Mouse (Mus musculus) forebrain, postnatal 0 days (tissue): Measurements from ENCODE around the gene Ndufa4l2. TPM values are rescaled to one million over a fixed set of nuclear protein-coding genes. Genes with fewer than 3 reads are reported as not detected.

Source experiments
- ATAC-seq: fragments of 200-750 bp; cut with Nextera tagmentation; 2 replicates; pipeline ENCODE4 v1.8.0; 2017; ENCODE audit warnings: mild to moderate bottlenecking, moderate library complexity
- DNase-seq: peaks from one replicate; pipeline ENCODE4 v3.0.0-alpha.2; 2015
- H3K27ac ChIP-seq: fragments of 300-500 bp; sonication (generic); 2 replicates; pipeline ENCODE4 v1.5.1; 2014; ENCODE audit warnings: low read depth, mild to moderate bottlenecking, antibody characterized with exemption, low read length, moderate library complexity, mixed read lengths
- H3K27me3 ChIP-seq: fragments of 300-500 bp; sonication (generic); 2 replicates; pipeline ENCODE4 v1.6.1; 2014; ENCODE audit warnings: mild to moderate bottlenecking, low read length, mixed read lengths; ENCODE audit not compliant: insufficient read depth
- H3K36me3 ChIP-seq: fragments of 300-500 bp; sonication (generic); 2 replicates; pipeline ENCODE4 v1.6.1; 2014; ENCODE audit warnings: mild to moderate bottlenecking, moderate library complexity; ENCODE audit not compliant: insufficient read depth
- H3K4me1 ChIP-seq: fragments of 300-500 bp; sonication (generic); 2 replicates; pipeline ENCODE4 v1.6.1; 2014; ENCODE audit warnings: antibody characterized with exemption; ENCODE audit not compliant: insufficient read depth
- H3K4me2 ChIP-seq: fragments of 300-500 bp; sonication (generic); 2 replicates; pipeline ENCODE4 v1.6.1; 2014; ENCODE audit warnings: low read depth, mild to moderate bottlenecking, moderate library complexity
- H3K4me3 ChIP-seq: fragments of 300-500 bp; sonication (generic); 2 replicates; pipeline ENCODE4 v1.5.1; 2014; ENCODE audit warnings: low read depth, low read length, mixed read lengths
- H3K9ac ChIP-seq: fragments of 300-500 bp; sonication (generic); 2 replicates; pipeline ENCODE4 v1.6.1; 2014; ENCODE audit warnings: mild to moderate bottlenecking
- H3K9me3 ChIP-seq: fragments of 300-500 bp; sonication (generic); 2 replicates; pipeline ENCODE4 v1.6.1; 2016; ENCODE audit warnings: low read length
- CTCF ChIP-seq: sonication (generic); IDR thresholded peaks from 2 replicates; pipeline ENCODE4 v1.5.1; 2016; ENCODE audit warnings: antibody characterized with exemption, control low read depth, low read depth
- WGBS: fragments of 180-500 bp; shearing (Covaris S2); extraction: QIAGEN DNeasy Blood & Tissue Kit; methylation state at CpG from one replicate; pipeline ENCODE4 v1.1.7; 2014; 5-methylcytosine and 5-hydroxymethylcytosine counted together
- polyA plus RNA-seq: library from polyadenylated mRNA; unstranded; fragments of >200 nt; fragmentation: Nextera tagmentation; extraction: Ambion mirVana; gene quantifications from 2 replicates; pipeline ENCODE4 v1.2.1, GENCODE M21; 2015
- total RNA-seq: library from RNA; depleted of rRNA; stranded (reverse); fragments of >200 nt; gene quantifications from 2 replicates; pipeline ENCODE4 v1.2.3, GENCODE M21; 2014

Gene Ndufa4l2
- total and polyA plus RNA-seq, 2 experiments from 2014 or later = 15.5 TPM

DNA sequence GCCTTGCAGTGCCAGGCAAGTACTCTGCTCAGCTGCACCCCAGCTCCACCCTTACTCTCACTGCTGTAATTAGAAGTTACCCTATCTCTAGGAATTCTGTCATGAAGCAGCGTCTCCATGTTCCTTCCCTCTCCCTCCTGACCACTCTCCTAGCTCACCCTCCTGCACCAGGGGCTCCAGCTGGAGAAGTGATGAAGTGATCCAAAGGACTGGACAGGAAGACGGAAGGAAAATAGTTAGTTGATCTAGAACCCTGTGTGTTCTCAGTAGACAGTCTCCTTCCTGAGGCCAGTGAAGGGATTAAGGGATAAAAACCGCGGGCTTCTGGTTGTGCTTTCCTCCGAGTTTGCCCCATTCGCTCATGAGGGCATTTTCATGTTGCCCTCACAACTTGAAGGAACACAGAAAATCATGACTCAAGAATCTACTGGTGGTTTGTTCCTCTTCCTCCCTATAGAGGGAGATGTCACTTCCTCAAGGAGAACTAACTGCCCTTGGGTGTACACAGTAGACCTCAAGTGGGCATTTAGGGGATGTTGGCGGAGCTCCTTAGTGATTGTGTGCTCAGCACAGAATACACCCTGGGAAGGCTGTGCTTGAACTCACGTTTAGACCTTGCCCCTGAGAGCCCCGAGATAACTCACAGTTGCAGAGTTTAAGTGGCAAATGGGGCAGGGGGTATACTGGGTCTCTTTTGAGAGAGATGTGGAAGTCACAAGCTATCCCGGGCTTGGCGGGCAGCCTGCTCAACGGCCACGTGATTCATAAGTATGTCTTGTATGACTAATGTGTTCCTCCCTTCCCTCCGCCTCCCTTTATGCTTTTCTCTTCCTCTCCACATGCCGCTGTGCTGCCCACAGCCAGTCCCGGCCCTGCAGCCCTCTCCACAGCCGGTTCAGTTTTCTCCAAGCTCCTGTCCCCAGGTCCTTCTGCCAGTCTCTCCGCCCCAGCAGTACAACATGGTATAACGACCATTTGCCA lies 33.6 kb upstream of the Ndufa4l2 start:
- no peak overlapping the region for H3K9ac ChIP-seq
- H3K4me3 ChIP-seq = no peak overlapping the region
- no peak for TF ChIP-seq CTCF
- ATAC-seq (no peak), DNase-seq (no peak)
- no peaks in the 10 kb centered on the region for H3K9me3 ChIP-seq
- no peaks in the 10 kb centered on the region for H3K4me1 ChIP-seq
- WGBS = 85% methylated on average over 19 of the region's 19 CpGs
- no peaks in the 10 kb centered on the region for H3K27me3 ChIP-seq
- H3K36me3 ChIP-seq = peaks cover 61% of the 10 kb centered on the region
- no peak overlapping the region for H3K4me2 ChIP-seq
- H3K27ac ChIP-seq = no peak overlapping the region

DNA sequence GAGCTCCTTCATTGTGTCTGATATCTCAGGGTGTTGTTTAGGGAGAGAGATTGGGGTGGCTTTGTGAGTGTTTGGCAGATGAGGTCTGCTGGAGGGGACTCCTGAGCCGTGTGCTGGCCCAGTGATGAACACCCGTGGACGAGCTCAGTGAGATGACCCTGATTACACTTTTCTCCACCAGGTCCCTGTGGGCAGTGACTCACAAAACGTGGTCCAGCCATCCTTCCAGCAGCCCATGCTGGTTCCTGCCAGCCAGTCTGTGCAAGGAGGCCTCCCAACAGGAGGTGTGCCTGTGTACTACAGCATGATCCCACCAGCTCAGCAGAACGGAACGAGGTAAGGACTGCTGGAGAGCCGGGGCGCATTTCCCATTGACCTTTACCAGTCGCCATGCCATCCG lies 29.5 kb upstream of the Ndufa4l2 start:
- Histone ChIP-seq H3K4me2 (no peak overlapping the region), H3K27ac (no peak overlapping the region), H3K9ac (no peak overlapping the region), H3K36me3 (peaks cover 68% of the 10 kb centered on the region), H3K4me1 (no peaks in the 10 kb centered on the region), H3K27me3 (no peaks in the 10 kb centered on the region), H3K4me3 (no peak overlapping the region), H3K9me3 (no peaks in the 10 kb centered on the region)
- no peak for DNase-seq
- ATAC-seq = no peak
- TF ChIP-seq CTCF = no peak
- WGBS = 93% methylated on average over 10 of the region's 10 CpGs

DNA sequence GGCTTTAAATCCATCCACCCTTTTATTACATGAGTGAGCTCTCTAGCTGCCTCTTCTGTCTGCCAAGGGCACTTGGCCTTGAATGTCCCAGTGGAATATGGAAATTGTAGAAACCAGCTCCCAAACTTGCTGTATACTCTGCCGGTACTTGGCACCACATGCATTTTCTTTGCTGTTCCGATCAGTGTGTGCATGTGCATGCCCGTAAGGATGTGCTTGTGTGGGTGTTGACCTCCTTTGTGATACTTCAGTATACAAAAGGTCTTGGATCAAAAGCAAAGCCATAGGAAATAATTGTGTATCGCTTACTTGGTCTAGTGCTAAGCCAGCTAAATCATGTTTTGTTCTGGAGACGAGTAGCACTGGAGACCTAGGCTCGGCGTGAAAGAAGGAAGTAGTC lies 25.9 kb upstream of the Ndufa4l2 start:
- H3K9me3 ChIP-seq = no peaks in the 10 kb centered on the region
- TF ChIP-seq CTCF = no peak
- H3K4me1 ChIP-seq = no peaks in the 10 kb centered on the region
- 77% methylated on average over 7 of the region's 7 CpGs for WGBS
- peaks cover 73% of the 10 kb centered on the region for H3K36me3 ChIP-seq
- ATAC-seq = no peak
- no peak for DNase-seq
- no peaks in the 10 kb centered on the region for H3K27me3 ChIP-seq
- H3K4me3 ChIP-seq = no peak overlapping the region
- no peak overlapping the region for H3K9ac ChIP-seq
- H3K4me2 ChIP-seq = no peak overlapping the region
- H3K27ac ChIP-seq = no peak overlapping the region

DNA sequence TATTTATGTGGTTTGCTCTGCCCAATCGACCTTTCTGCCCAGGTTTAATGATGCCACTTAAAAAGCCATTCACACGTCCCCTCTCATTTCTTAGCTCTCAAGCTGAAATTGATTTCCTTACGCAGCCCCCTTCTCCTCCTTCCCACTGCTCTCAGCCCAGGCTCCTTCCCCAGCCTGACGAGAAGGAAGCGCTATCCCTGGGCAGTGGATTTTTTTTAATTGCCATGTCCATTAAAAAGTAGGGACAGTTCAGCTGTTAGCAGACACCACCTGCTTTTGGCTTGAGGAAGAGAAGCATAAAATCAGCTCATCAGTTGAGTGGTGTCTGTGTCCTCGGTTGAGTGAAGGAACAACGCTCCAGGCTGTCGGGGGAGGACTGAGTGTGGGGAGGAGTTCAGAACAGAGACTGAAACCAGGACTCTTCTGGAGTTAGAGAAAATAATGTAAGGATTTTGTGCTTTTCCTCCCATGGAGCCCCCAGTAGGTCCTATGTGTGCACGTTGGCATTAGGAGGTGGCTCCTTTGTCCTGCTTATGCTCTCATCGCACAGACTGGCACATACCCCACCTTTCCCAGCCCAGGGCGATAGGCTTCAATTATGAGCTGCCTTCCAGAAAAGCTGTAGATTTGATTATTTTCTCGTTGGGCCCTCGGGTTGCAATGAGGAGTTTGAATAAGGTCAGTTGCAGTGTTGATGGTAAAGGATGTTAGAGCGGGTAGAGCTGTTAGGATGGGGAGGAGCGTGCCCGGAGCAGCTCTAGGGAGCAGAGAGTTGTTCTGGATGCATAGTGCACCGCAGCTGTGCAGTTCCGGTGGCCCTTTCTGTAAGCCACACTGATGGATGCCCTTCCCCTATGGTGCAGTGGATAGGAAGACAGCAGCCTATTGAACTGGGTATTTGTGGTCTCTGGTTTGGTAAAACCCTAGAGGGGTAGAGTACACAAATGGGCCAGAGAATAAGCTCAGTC lies 24.3 kb upstream of the Ndufa4l2 start:
- WGBS = 78% methylated on average over 18 of the region's 18 CpGs
- no peak; the same call in 1 of the 2 replicates for ATAC-seq
- H3K4me2 ChIP-seq = no peak overlapping the region
- no peak for DNase-seq
- H3K27me3 ChIP-seq = no peaks in the 10 kb centered on the region
- H3K9ac ChIP-seq = no peak overlapping the region
- H3K4me3 ChIP-seq = no peak overlapping the region
- no peaks in the 10 kb centered on the region for H3K9me3 ChIP-seq
- no peak for TF ChIP-seq CTCF
- 0 out of 2 replicates have a peak overlapping the region, but pooled peaks have one; percentile 9 for H3K27ac ChIP-seq
- no peaks in the 10 kb centered on the region for H3K4me1 ChIP-seq
- H3K36me3 ChIP-seq = peaks cover 71% of the 10 kb centered on the region

DNA sequence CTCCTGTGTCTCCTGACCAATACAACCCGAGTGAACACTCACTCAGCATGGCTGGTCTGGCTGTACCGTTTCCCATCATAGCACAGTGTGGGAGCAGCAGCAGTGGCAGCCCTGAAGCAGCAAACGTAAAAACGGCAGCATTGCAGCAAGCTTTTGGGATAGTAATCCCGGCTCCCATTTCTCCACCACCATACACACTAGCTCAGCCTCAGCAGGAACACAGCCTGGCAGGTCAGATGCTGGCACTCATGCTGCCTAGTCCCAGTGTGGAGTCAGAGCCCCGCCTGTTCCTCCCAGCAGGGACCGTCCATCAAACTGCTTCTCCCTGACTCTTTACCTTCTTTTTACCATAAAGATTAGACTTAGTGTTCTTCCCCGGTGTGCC lies 23.6 kb upstream of the Ndufa4l2 start:
- Histone ChIP-seq H3K36me3 (peaks cover 72% of the 10 kb centered on the region), H3K9ac (no peak overlapping the region), H3K4me3 (no peak overlapping the region), H3K4me2 (no peak overlapping the region), H3K27me3 (no peaks in the 10 kb centered on the region), H3K27ac (no peak overlapping the region), H3K9me3 (no peaks in the 10 kb centered on the region), H3K4me1 (no peaks in the 10 kb centered on the region)
- no peak for DNase-seq
- no peak for TF ChIP-seq CTCF
- WGBS = 67% methylated on average over 8 of the region's 8 CpGs
- ATAC-seq = no peak

DNA sequence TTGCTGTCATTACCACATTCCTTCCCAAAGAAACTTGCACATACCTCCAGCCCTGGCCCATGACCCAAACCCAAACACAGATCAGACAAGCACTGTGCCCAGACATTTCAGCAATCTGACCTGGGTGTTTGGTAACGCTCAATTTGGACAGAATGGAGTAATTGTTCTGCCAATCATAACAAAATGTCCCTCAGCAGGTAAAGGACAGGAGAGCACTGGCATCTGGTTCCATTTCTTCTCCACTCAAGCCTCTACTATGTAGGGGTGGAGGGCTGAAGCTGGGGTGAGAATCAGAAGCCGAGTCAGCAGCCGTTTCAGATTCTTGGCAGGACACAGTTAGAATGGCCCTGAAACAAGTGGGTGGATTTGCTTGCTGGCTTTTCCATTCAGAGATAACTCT lies 22.6 kb upstream of the Ndufa4l2 start:
- Histone ChIP-seq H3K27me3 (no peaks in the 10 kb centered on the region), H3K27ac (no peak overlapping the region), H3K36me3 (peaks cover 75% of the 10 kb centered on the region), H3K4me1 (no peaks in the 10 kb centered on the region), H3K4me2 (no peak overlapping the region), H3K4me3 (no peak overlapping the region), H3K9ac (no peak overlapping the region), H3K9me3 (no peaks in the 10 kb centered on the region)
- ATAC-seq (no peak), DNase-seq (no peak)
- 86% methylated on average over 3 of the region's 3 CpGs for WGBS
- TF ChIP-seq CTCF = no peak
